Mouse (Mus musculus) limb, embryonic 11.5 days (tissue): ENCODE measurements around the gene Accsl. TPM values are rescaled to one million over a fixed set of nuclear protein-coding genes. Genes with fewer than 3 reads are reported as not detected.

ENCODE experiments used
- polyA plus RNA-seq: library from polyadenylated mRNA; unstranded; fragments of >200 nt; fragmentation: Nextera tagmentation; extraction: Ambion mirVana; gene quantifications from 2 replicates; pipeline ENCODE4 v1.2.1, GENCODE M21; 2014

Gene Accsl
- polyA plus RNA-seq, 1 experiment from 2014 or later: not detected

Other genes starting within 250 kb of the Accsl start
- gene Alx4, start 226.8 kb downstream of the Accsl start, polyA plus RNA-seq: 7.9 and 10.0 TPM in 2 replicates
- gene Ext2, start 46.6 kb downstream of the Accsl start, polyA plus RNA-seq: 69.8 and 75.1 TPM in 2 replicates
- 9.0 and 10.4 TPM in 2 replicates for gene Accs, start 19.2 kb downstream of the Accsl start, polyA plus RNA-seq
- gene Gm13889, start 88.0 kb upstream of the Accsl start, polyA plus RNA-seq: 0.67 and 1.1 TPM in 2 replicates
- not detected in 2 replicates for gene Gm27027, start 127.2 kb upstream of the Accsl start, polyA plus RNA-seq
- gene Alkbh3, start 141.7 kb upstream of the Accsl start, polyA plus RNA-seq: 58.2 and 63.1 TPM in 2 replicates